Mouse (Mus musculus): ENCODE data around the gene Olfr514. TPM values are rescaled to one million over a fixed set of nuclear protein-coding genes. Genes with fewer than 3 reads are reported as not detected.
"Not testable (repeated sequence)": the region's sequence is repeated elsewhere in the genome, so short reads cannot be mapped to it uniquely, and the experiment has no call there.

Olfr514 gene
- polyA plus RNA-seq (2012; rRNA removed), result not detected in 2 replicates

- Histone ChIP-seq H3K27ac (ENCODE audit: insufficient read depth, low read length) (no peak within 1 kb of the TSS), H3K4me1 (ENCODE audit: control insufficient read depth, insufficient read depth, low read length) (no peaks in the 10 kb centered on the region), H3K4me3 (replicated peaks; ENCODE audit: insufficient read depth, low read depth, low read length) (no peak within 1 kb of the TSS), H3K27me3 (ENCODE audit: control insufficient read depth, insufficient read depth, low read length) (no peaks in the 10 kb centered on the region)
- no peak for TF ChIP-seq POLR2A (IDR thresholded peaks at IDR 0.05; ENCODE audit: borderline replicate concordance, insufficient read depth, low read length)
- TF ChIP-seq CTCF (IDR thresholded peaks at IDR 0.05; ENCODE audit: borderline replicate concordance, insufficient read depth, low read depth, low read length), result no peak
- DNase-seq, result no peak
Observed at GRCm38 (mm10) chr7:108825897-108826296, at the start of gene Olfr514. Gene Olfr514, minus strand, starts transcription at chr7:108825997.

- H3K4me3 ChIP-seq (replicated peaks; ENCODE audit: insufficient read depth, low read depth, low read length), result no peak within 1 kb of the TSS
- no peak within 1 kb of the TSS for H3K27ac ChIP-seq (ENCODE audit: insufficient read depth, low read length)
- TF ChIP-seq POLR2A (IDR thresholded peaks at IDR 0.05; ENCODE audit: borderline replicate concordance, insufficient read depth, low read length) (no peak), CTCF (IDR thresholded peaks at IDR 0.05; ENCODE audit: borderline replicate concordance, insufficient read depth, low read depth, low read length) (no peak)
- no peaks in the 10 kb centered on the region for H3K4me1 ChIP-seq (ENCODE audit: control insufficient read depth, insufficient read depth, low read length)
- no peaks in the 10 kb centered on the region for H3K27me3 ChIP-seq (ENCODE audit: control insufficient read depth, insufficient read depth, low read length)
- 59% methylated on average over 2 of the region's 2 CpGs for WGBS
- no peak for DNase-seq
Observed at GRCm38 (mm10) chr7:108872279-108872678, 46.5 kb upstream of the Olfr514 start, which contains the start of gene Olfr517. Gene Olfr517, minus strand, starts transcription at chr7:108872379.

GRCm38 (mm10) chr7:108850429-108850828, 24.6 kb upstream of the Olfr514 start, which contains the start of gene Olfr516:
Gene Olfr516, minus strand, starts transcription at chr7:108850529.
- no peaks in the 10 kb centered on the region for H3K27me3 ChIP-seq (ENCODE audit: control insufficient read depth, insufficient read depth, low read length)
- no peak within 1 kb of the TSS for H3K4me3 ChIP-seq (replicated peaks; ENCODE audit: insufficient read depth, low read depth, low read length)
- no peak for TF ChIP-seq CTCF (IDR thresholded peaks at IDR 0.05; ENCODE audit: borderline replicate concordance, insufficient read depth, low read depth, low read length)
- TF ChIP-seq POLR2A (IDR thresholded peaks at IDR 0.05; ENCODE audit: borderline replicate concordance, insufficient read depth, low read length), result no peak
- DNase-seq, result no peak
- no peak within 1 kb of the TSS for H3K27ac ChIP-seq (ENCODE audit: insufficient read depth, low read length)
- 86% methylated on average over 2 of the region's 2 CpGs for WGBS
- no peaks in the 10 kb centered on the region for H3K4me1 ChIP-seq (ENCODE audit: control insufficient read depth, insufficient read depth, low read length)

- 32% methylated on average over 5 of the region's 5 CpGs for WGBS
- peak in 1 of 2 experiments; percentile 21 for DNase-seq
Observed at GRCm38 (mm10) chr7:108814593-108815215, 11.1 kb downstream of the Olfr514 start.

GRCm38 (mm10) chr7:108797205-108797933, 28.4 kb downstream of the Olfr514 start:
- no peaks in the 10 kb centered on the region for H3K4me1 ChIP-seq (ENCODE audit: control insufficient read depth, insufficient read depth, low read length)
- no peak for TF ChIP-seq POLR2A (IDR thresholded peaks at IDR 0.05; ENCODE audit: borderline replicate concordance, insufficient read depth, low read length)
- no peak for TF ChIP-seq CTCF (IDR thresholded peaks at IDR 0.05; ENCODE audit: borderline replicate concordance, insufficient read depth, low read depth, low read length)
- H3K27ac ChIP-seq (ENCODE audit: insufficient read depth, low read length), result no peak overlapping the region
- H3K27me3 ChIP-seq (ENCODE audit: control insufficient read depth, insufficient read depth, low read length), result no peaks in the 10 kb centered on the region
- no peak overlapping the region for H3K4me3 ChIP-seq (replicated peaks; ENCODE audit: insufficient read depth, low read depth, low read length)
- 73% methylated on average over 1 of the region's 1 CpGs for WGBS
- no peak for DNase-seq

More at GRCm38 (mm10) chr7:108814593-108815215, 11.1 kb downstream of the Olfr514 start:
- peak; percentile 47; the same call in 1 of the 2 replicates for TF ChIP-seq CTCF (IDR thresholded peaks at IDR 0.05; ENCODE audit: borderline replicate concordance, insufficient read depth, low read depth, low read length)
- not testable (repeated sequence) for H3K4me3 ChIP-seq (replicated peaks; ENCODE audit: insufficient read depth, low read depth, low read length); H3K27ac ChIP-seq (ENCODE audit: insufficient read depth, low read length); H3K27me3 ChIP-seq (ENCODE audit: control insufficient read depth, insufficient read depth, low read length); H3K4me1 ChIP-seq (ENCODE audit: control insufficient read depth, insufficient read depth, low read length)

Other genes with a start within 250 kb of the Olfr514 start
- gene Olfr506, start 215.2 kb downstream of the Olfr514 start, polyA plus RNA-seq (2012; rRNA removed), result not detected in 2 replicates
- gene Olfr507, start 204.2 kb downstream of the Olfr514 start, polyA plus RNA-seq (2012; rRNA removed), result not detected in 2 replicates
- not detected in 2 replicates for gene Olfr508, start 196.0 kb downstream of the Olfr514 start, polyA plus RNA-seq (2012; rRNA removed)
- not detected in 2 replicates for gene Olfr509, start 174.1 kb downstream of the Olfr514 start, polyA plus RNA-seq (2012; rRNA removed)
- gene Olfr510, start 159.6 kb downstream of the Olfr514 start, polyA plus RNA-seq (2012; rRNA removed), result not detected in 2 replicates
- not detected in 2 replicates for gene Olfr512, start 112.7 kb downstream of the Olfr514 start, polyA plus RNA-seq (2012; rRNA removed)
- gene Olfr513, start 75.0 kb downstream of the Olfr514 start, polyA plus RNA-seq (2012; rRNA removed), result not detected in 2 replicates
- gene Olfr516, start 24.5 kb upstream of the Olfr514 start, polyA plus RNA-seq (2012; rRNA removed), result not detected in 2 replicates
- gene Olfr517, start 46.4 kb upstream of the Olfr514 start, polyA plus RNA-seq (2012; rRNA removed), result not detected in 2 replicates
- gene Olfr518, start 59.0 kb upstream of the Olfr514 start, polyA plus RNA-seq (2012; rRNA removed), result not detected in 2 replicates
- not detected in 2 replicates for gene Olfr519, start 68.4 kb upstream of the Olfr514 start, polyA plus RNA-seq (2012; rRNA removed)
- gene Nlrp10, start 104.2 kb upstream of the Olfr514 start, polyA plus RNA-seq (2012; rRNA removed), result 0.82 and 1.1 TPM in 2 replicates
- gene Eif3f, start 108.4 kb upstream of the Olfr514 start, polyA plus RNA-seq (2012; rRNA removed), result 92.2 and 96.9 TPM in 2 replicates
- 75.4 and 79.6 TPM in 2 replicates for gene Tub, start 124.3 kb upstream of the Olfr514 start, polyA plus RNA-seq (2012; rRNA removed)

Data from cerebellum, adult 2 months (tissue).